Mouse (Mus musculus) bone marrow, adult 2 months (tissue): Measurements from ENCODE around the gene Sez6. TPM values are rescaled to one million over a fixed set of nuclear protein-coding genes. Genes with fewer than 3 reads are reported as not detected.
A peak's percentile ranks its signal among the peaks of the same experiment; 100 is the strongest.

Experiments
- H3K27ac ChIP-seq: fragments of 200-500 bp; 2 replicates; pipeline ENCODE4 v1.5.1; 2012; ENCODE audit warnings: low read depth, mild to moderate bottlenecking, control low read depth, inconsistent platforms, low read length; ENCODE audit not compliant: control insufficient read depth, poor library complexity, insufficient read depth
- H3K4me1 ChIP-seq: fragments of 200-500 bp; 2 replicates; pipeline ENCODE4 v1.6.1; 2011; ENCODE audit warnings: low read length; ENCODE audit not compliant: control insufficient read depth, insufficient read depth
- H3K4me3 ChIP-seq: fragments of 200-500 bp; replicated peaks from 2 replicates; pipeline ENCODE3; 2011; ENCODE audit warnings: mild to moderate bottlenecking, low read depth, low read length, control low read depth; ENCODE audit not compliant: control insufficient read depth
- CTCF ChIP-seq: fragments of 200-500 bp; IDR thresholded peaks from 2 replicates; pipeline ENCODE4 v1.5.1; 2011; ENCODE audit warnings: low read length, control low read depth; ENCODE audit not compliant: control insufficient read depth, insufficient read depth
- POLR2A ChIP-seq: fragments of 200-500 bp; IDR thresholded peaks from 2 replicates; pipeline ENCODE4 v1.6.1; 2011; ENCODE audit warnings: low read depth, mild to moderate bottlenecking, control low read depth, low read length, borderline replicate concordance; ENCODE audit not compliant: control insufficient read depth
- WGBS: fragments of 180-500 bp; shearing (Covaris S2); methylation state at CpG from one replicate; pipeline ENCODE4 v1.1.7; 2018; 5-methylcytosine and 5-hydroxymethylcytosine counted together
- polyA plus RNA-seq: library from polyadenylated mRNA; stranded (reverse); fragments of >200 nt; gene quantifications from 2 replicates; pipeline ENCODE4 v1.2.4, GENCODE M21; 2011; ENCODE audit warnings: low replicate concordance; ENCODE audit not compliant: missing spikeins, insufficient read depth, insufficient read length

Sez6 gene
- polyA plus RNA-seq, 1 experiment = 0.67 TPM

DNA sequence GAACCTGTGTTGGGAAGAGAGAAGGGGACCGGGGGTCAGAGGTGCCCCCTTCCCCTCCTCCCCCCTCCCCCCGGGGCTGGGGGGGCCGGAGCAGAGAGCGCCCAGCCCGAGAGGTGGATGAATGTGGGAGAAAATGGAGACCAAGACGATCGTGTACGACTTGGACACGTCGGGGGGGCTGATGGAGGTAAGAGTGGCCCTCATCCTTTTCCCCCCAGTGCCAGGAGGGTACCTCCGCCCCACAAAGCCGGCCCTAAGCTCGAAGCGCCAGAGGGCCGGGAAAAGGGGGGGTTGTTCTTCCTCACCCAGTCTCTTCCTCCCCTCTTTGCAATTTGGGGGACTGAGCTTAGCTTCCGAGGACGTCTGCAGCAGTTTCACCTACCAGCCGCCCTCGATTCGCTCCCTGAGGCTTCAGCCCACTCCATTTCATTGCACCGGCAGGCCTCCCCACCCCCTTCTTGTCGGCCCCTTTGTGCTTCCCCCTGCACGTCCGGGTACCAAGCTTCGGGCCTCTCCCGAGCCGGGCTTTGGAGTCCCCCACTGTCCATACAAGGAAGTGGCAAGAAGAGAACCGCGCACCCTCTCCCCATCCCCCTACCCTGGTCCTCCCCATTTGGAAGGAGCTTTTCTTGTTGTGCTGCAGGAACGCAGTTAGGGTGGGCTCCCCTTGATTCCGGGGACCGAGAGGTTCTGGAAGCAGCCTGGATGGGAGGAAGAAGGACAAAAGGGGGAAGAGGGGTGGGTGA lies 52.8 kb downstream of the Sez6 start:
- under 1% methylated on average over 32 of the region's 32 CpGs for WGBS
- peak overlapping the region; percentile 90 for H3K27ac ChIP-seq
- peaks cover 1% of the 10 kb centered on the region; the same call in 1 of the 2 replicates for H3K4me1 ChIP-seq

DNA sequence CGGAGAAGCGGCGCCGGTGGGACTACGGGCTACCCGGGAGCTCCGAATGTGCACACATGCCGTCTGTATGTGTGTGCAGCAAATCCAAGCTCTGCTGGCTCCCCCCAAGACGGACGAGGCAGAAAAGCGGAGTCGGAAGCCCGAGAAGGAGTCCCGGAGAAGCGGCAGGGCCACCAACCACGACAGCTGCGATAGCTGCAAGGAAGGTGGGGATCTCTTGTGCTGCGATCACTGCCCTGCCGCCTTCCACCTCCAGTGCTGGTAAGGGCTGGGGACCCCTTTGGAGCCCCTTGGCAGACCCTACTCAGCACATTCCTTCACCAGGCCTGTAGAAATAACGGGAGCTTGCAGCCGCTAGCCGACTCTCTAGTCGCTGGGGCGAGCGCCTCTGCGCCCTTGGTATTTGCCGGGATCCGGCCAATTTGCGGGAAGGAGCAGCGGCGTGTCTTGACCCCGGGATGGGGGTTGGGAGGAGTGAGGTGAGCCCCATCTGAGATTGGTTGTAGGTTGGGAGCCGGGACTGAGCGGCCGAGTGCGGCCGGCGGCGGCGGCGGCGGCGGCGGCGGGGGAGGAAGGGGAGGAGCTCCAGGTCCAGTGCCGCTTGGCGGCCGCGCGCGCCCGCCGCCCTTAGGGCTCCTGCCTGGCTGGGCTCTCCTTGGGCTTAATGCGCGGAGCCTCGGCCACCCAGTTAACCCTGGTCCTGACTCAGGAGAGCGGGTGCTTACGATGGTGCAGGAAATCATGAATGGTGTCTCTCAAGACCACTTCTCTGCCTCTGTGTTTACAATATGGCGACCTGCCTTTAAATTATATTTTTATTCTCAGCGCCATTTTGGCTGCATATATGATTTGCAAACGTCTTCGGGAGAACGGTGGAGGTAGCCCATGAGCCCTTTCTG lies 53.6 kb downstream of the Sez6 start:
- Histone ChIP-seq H3K4me3 (peak overlapping the region; percentile 85), H3K4me1 (peaks cover 1% of the 10 kb centered on the region; the same call in 1 of the 2 replicates), H3K27ac (peak overlapping the region; percentile 90)
- TF ChIP-seq CTCF = no peak
- peak; percentile 55; the same call in 1 of the 2 replicates for TF ChIP-seq POLR2A
- under 1% methylated on average over 56 of the region's 63 CpGs for WGBS

More for the DNA sequence above, 52.8 kb downstream of the Sez6 start:
- TF ChIP-seq CTCF (no peak), POLR2A (no peak)
- H3K4me3 ChIP-seq = peak overlapping the region; percentile 85

DNA sequence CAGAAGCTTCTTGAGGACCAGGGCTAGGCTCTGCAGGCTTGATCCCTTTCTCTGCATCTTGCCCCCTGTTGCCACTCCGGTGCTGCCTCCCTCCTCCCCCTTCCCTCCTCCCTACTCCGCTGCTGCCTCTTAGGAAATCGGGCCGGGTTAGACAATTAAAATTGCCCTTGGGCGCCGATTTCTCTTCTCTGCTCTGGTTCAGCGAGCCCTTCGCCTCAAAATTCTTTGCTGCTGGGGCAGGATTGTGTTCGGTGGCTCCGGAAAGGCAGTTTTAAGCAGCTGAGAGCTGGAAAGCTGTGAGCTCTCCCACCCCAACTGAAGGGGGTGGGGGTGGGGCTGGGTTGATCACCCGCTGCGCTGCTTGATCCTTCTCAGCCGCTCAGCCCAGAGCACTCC lies 54.2 kb downstream of the Sez6 start:
- peak overlapping the region; percentile 90 for H3K27ac ChIP-seq
- 1% methylated on average over 13 of the region's 13 CpGs for WGBS
- TF ChIP-seq POLR2A (no peak), CTCF (no peak)
- peaks cover 1% of the 10 kb centered on the region; the same call in 1 of the 2 replicates for H3K4me1 ChIP-seq
- H3K4me3 ChIP-seq = peak overlapping the region; percentile 85

DNA sequence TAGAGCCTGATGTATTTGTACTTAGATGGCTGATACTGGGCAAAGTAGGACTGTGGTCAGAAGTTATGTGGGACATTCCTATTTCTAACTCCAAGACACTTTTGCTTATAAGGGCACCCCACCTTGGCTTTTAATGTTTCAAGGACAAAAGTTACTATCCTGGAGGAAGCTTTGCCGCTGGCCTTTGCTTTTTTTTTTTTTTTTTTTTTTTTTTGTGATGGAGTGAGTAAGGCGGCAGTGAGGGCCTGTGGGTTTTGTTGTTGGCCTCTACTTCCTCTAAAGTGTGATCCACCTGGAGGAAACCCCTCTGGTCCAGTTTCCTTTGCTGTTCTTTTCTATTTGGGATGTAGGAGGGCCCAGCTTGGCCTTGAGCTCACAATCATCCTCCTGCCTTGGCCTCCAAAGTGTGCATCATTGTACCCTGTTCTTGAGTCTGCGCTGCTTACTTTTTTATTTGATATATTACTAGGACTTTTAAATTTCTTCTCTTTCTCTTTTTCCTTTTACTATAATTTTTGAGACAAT lies 55.0 kb downstream of the Sez6 start:
- TF ChIP-seq CTCF = no peak
- no peak for TF ChIP-seq POLR2A
- Histone ChIP-seq H3K4me3 (no peak overlapping the region), H3K4me1 (peaks cover 1% of the 10 kb centered on the region; the same call in 1 of the 2 replicates), H3K27ac (no peak overlapping the region)
- 39% methylated on average over 3 of the region's 3 CpGs for WGBS

- TF ChIP-seq POLR2A (no peak), CTCF (no peak)
- no peak overlapping the region for H3K27ac ChIP-seq
- H3K4me3 ChIP-seq = no peak overlapping the region
- WGBS = 94% methylated on average over 13 of the region's 13 CpGs
- H3K4me1 ChIP-seq = no peaks in the 10 kb centered on the region; the same call in 1 of the 2 replicates
Observed at GRCm38 (mm10) chr11:77989071-77989690, 58.6 kb downstream of the Sez6 start.

DNA sequence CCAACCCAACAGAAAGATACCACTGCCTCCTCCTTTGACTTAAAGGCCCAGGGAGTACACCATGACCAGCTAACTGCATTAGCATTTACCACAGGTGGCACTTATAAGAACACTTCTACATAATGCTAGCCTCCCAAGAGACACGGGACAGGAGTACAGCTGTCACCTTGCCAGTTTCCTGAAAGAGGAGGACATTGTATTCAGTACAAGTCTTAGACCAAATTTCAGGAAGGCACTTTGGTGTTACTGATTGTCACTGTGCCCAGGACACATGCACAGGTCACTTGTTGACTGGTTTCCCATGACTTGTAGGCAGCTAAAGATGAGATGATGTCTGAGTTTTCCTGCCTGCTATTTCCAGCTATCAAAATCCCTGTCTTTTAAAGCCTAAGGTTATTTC lies 65.0 kb downstream of the Sez6 start:
- TF ChIP-seq CTCF (no peak), POLR2A (no peak)
- H3K4me1 ChIP-seq = no peaks in the 10 kb centered on the region
- 45% methylated on average over 1 of the region's 1 CpGs for WGBS

DNA sequence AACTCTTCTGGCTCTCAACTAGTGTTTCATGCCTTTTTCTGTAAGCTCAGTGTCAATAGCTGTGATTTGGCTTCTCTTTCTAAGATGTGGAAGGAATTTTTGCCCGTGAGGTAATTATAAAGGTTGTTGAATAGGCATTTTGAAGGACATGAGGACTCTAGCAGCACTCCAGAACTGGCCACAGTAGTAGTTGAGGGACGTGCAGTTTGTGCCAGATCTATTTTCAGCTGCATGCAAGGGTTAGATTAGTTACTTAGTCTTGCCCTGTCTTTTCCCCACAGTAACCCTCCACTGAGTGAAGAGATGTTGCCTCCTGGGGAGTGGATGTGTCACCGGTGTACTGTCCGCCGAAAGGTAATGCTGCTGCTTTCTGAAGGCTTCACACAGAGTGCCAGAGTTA lies 75.8 kb downstream of the Sez6 start:
- 90% methylated on average over 5 of the region's 5 CpGs for WGBS
- TF ChIP-seq CTCF (no peak), POLR2A (no peak)
- H3K4me3 ChIP-seq = no peak overlapping the region
- no peak overlapping the region for H3K27ac ChIP-seq
- no peaks in the 10 kb centered on the region; the same call in 1 of the 2 replicates for H3K4me1 ChIP-seq

More for the DNA sequence above, 65.0 kb downstream of the Sez6 start:
- H3K4me3 ChIP-seq = no peak overlapping the region
- H3K27ac ChIP-seq = no peak overlapping the region

DNA sequence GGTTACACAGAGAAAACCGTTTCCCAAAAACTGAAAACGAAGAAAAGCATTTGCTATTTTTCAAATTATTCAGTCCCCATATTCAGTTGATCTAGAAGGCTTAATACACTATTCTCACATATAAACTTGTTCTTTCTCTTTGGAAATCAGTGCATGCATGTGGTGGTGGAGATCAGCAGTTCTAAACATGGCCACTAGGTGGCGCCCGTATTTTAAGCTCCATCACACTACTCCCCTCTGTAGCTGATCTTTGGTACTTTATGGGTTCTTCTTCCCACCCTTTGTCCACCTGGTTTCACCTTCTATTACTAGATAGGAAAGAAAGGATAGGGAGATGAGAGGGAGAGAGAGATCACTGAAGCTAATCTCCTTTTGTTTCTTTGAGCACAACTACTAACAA lies 89.1 kb downstream of the Sez6 start:
- TF ChIP-seq CTCF (peak; percentile 56), POLR2A (no peak)
- 26% methylated on average over 4 of the region's 4 CpGs for WGBS
- H3K27ac ChIP-seq = no peak overlapping the region

More for the DNA sequence above, 89.1 kb downstream of the Sez6 start:
- H3K4me3 ChIP-seq = no peak overlapping the region
- H3K4me1 ChIP-seq = no peaks in the 10 kb centered on the region
